Mouse (Mus musculus): Measurements from ENCODE around the gene Fmnl3. TPM values are rescaled to one million over a fixed set of nuclear protein-coding genes. Genes with fewer than 3 reads are reported as not detected.

Gene Fmnl3
- polyA plus RNA-seq, 1 experiment from 2014 or later, result 8.2 TPM

DNA sequence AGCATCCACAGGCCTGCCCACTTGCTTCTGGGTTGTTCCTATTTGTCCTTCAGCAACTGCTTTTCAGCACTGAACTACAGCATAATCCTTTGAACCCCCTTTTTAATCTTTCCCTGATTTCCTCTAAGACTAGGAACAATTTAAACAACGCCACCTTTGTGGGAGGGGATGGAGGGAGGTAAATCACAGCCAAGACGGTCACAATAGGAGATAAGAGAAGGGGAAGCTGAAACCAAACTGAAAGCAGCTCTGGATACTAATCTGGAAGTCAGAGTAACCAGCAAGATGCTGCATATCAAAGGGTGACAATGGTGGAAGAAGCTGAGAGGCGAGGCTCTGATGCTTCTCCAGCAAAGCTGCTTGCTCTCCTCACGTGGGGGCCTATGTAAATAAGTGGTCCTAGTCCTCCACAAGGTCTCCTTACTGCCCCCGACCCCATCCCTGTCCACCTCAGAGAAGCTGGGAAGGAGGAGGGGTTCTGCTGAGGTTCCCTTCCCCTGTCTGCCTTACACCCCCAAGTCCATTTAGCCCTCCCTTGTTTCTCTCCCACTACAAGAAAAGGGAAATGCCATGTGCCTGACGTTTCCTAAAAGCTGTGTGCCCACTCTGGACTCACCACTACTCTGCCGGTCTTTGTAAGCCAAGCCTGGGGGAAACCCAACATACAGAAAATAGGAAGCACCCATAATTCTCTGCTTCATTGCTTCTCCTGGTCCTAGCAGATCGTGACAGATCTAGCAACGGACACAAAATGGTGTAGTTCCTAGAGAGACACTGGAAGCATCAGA is 27.9 kb downstream of the Fmnl3 start:
- H3K4me3 ChIP-seq (ENCODE audit: inconsistent target), result no peak overlapping the region
- H3K79me2 ChIP-seq (ENCODE audit: inconsistent target), result peaks cover 66% of the 10 kb centered on the region; the same call in 1 of the 2 replicates
- WGBS (ENCODE audit: missing documents), result 19% methylated on average over 9 of the region's 9 CpGs
- H3K36me3 ChIP-seq (ENCODE audit: inconsistent target), result no peaks in the 10 kb centered on the region
- H3K27ac ChIP-seq, result peak overlapping the region; percentile 17; the same call in 1 of the 2 replicates

DNA sequence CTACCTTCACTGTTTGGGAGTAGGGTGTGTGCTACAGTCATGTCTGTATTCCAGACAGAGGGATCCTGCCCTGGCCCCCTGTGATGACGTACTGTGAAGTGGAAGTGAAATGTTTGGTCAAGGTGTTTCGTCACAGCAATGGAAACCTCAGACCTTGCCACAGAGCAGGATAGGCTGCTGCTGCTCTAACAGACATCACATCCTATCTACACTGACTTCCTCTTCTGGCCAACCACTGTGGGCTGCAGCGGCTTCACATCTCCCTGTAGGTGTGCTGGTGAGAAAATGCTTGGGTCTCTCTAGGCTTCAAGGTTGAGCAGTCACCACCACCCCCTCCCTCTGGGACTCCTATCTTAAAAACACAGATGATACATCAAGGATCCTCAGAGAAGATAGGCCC is 29.2 kb downstream of the Fmnl3 start:
- Histone ChIP-seq H3K27ac (no peak overlapping the region), H3K4me3 (ENCODE audit: inconsistent target) (no peak overlapping the region), H3K79me2 (ENCODE audit: inconsistent target) (peaks cover 60% of the 10 kb centered on the region; the same call in 1 of the 2 replicates), H3K36me3 (ENCODE audit: inconsistent target) (no peaks in the 10 kb centered on the region)
- 10% methylated on average over 3 of the region's 3 CpGs for WGBS (ENCODE audit: missing documents)

DNA sequence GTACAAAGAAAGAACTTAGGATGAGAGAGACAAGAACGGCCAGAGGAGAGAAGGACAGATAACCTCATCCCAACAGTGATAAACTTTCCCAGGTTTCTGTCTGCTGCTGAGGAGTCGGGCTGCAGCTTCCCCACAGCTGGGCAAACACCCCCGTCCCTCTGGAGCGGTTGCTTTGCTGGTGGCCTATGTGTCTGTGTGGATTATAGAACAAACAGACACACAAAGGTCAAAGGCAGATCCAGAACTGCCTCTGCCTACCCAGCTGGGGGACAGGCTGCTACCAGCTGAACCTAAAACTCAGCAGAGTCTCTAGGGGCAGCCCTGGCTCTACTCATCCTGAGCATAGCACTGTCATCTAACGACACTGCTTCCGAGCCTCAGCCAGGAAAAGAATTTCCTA is 30.6 kb downstream of the Fmnl3 start:
- H3K79me2 ChIP-seq (ENCODE audit: inconsistent target), result peaks cover 46% of the 10 kb centered on the region; the same call in 1 of the 2 replicates
- H3K4me3 ChIP-seq (ENCODE audit: inconsistent target), result no peak overlapping the region
- no peaks in the 10 kb centered on the region for H3K36me3 ChIP-seq (ENCODE audit: inconsistent target)
- 95% methylated on average over 6 of the region's 6 CpGs for WGBS (ENCODE audit: missing documents)
- no peak overlapping the region for H3K27ac ChIP-seq

- H3K36me3 ChIP-seq (ENCODE audit: inconsistent target), result no peaks in the 10 kb centered on the region
- no peak overlapping the region for H3K27ac ChIP-seq
These were observed 31.4 kb downstream of the Fmnl3 start for GRCm38 (mm10) chr15:99338916-99339315.

GRCm38 (mm10) chr15:99335801-99336320 is 34.4 kb downstream of the Fmnl3 start:
- WGBS (ENCODE audit: missing documents), result 67% methylated on average over 8 of the region's 8 CpGs
- H3K4me3 ChIP-seq (ENCODE audit: inconsistent target), result no peak overlapping the region
- H3K79me2 ChIP-seq (ENCODE audit: inconsistent target), result peaks cover 34% of the 10 kb centered on the region; the same call in 1 of the 2 replicates
- no peaks in the 10 kb centered on the region for H3K36me3 ChIP-seq (ENCODE audit: inconsistent target)
- no peak overlapping the region for H3K27ac ChIP-seq

More at GRCm38 (mm10) chr15:99338916-99339315, 31.4 kb downstream of the Fmnl3 start:
- 95% methylated on average over 2 of the region's 2 CpGs for WGBS (ENCODE audit: missing documents)
- H3K4me3 ChIP-seq (ENCODE audit: inconsistent target), result no peak overlapping the region
- H3K79me2 ChIP-seq (ENCODE audit: inconsistent target), result peaks cover 38% of the 10 kb centered on the region; the same call in 1 of the 2 replicates

DNA sequence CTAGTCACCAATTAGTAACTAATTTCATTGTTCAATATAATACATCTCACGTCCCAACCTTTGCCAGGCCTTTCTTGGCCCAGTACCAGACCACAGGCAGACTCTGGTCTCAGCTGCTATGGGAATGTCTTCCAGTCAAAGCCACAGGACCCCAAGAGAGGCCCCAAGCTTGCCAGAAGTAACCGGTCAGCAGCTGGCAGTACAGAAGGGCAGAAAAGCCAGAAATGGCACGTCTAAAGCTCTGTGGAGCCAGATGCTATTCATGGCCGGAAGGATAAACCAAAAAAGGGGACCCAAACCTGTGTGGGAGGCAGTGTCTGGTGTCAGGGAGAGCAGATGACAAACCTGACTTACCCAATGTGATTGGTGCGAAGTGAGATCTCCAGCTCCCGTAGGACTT is 35.8 kb downstream of the Fmnl3 start:
- WGBS (ENCODE audit: missing documents), result 63% methylated on average over 6 of the region's 6 CpGs
- Histone ChIP-seq H3K4me3 (ENCODE audit: inconsistent target) (no peak overlapping the region), H3K36me3 (ENCODE audit: inconsistent target) (no peaks in the 10 kb centered on the region), H3K79me2 (ENCODE audit: inconsistent target) (peaks cover 28% of the 10 kb centered on the region; the same call in 1 of the 2 replicates), H3K27ac (no peak overlapping the region)

DNA sequence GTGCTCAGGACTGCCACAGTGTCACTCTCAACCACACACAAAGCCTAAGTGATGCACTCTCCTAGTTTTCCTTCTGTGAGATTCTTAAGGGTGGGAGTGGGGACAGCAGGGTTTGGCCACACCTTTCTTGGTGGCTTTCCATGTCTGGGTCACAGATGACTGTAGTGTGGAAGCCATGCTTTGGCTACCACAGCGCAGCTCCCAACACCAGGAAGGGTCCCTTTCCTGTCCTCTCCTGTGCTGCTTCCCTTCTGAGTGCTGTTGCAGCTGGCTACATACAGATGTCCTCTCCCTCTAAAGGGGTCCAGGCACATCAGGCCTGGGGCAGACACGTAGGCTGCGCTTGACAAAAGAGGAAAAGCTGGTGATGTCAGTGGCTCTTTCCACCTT is 36.6 kb downstream of the Fmnl3 start:
- no peak overlapping the region for H3K4me3 ChIP-seq (ENCODE audit: inconsistent target)
- WGBS (ENCODE audit: missing documents), result 73% methylated on average over 3 of the region's 3 CpGs

DNA sequence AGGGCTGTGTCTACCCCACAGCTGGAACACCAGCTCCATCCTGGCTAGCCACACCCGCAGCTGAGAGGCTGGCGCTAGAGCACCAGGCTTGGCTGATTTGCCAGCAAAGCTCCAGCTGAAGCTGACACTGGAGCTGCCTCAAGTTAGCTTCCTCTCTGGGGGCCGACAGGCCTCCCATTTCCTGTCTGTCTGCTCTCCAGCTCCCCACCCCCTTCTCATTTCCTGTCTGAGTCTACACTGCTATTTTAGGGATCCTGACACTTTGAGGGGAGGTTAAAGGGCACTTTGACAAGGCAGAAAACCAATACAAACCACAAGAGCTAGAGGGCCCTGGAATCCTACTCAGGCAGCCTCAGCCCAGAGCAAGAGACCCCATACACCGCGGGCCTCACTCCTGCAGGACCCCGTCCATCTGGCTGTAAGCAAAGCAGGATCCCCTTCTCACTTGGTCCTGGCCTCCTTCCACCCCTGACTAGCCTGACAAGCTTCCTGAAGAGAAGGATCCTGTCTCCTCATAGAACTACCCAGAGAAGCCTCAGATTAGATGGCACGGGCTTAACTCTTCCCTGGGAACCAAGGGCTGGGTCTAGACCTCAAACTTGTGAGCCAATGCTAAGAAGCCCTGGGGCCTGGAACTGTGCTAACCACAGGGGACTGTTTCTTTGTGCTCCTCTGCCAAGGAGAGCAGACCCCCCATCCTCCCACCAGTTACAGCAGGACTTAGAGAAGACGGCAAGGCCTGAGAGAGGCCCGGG is 37.2 kb downstream of the Fmnl3 start:
- Histone ChIP-seq H3K36me3 (ENCODE audit: inconsistent target) (peaks cover under 1% of the 10 kb centered on the region; the same call in 1 of the 2 replicates), H3K27ac (peak overlapping the region; percentile 94), H3K79me2 (ENCODE audit: inconsistent target) (peaks cover 14% of the 10 kb centered on the region; the same call in 1 of the 2 replicates), H3K4me3 (ENCODE audit: inconsistent target) (no peak overlapping the region)
- WGBS (ENCODE audit: missing documents), result 8% methylated on average over 9 of the region's 9 CpGs

More for the DNA sequence above, 36.6 kb downstream of the Fmnl3 start:
- Histone ChIP-seq H3K79me2 (ENCODE audit: inconsistent target) (peaks cover 20% of the 10 kb centered on the region; the same call in 1 of the 2 replicates), H3K36me3 (ENCODE audit: inconsistent target) (no peaks in the 10 kb centered on the region), H3K27ac (peak overlapping the region; percentile 94)

- Histone ChIP-seq H3K36me3 (ENCODE audit: inconsistent target) (peaks cover 5% of the 10 kb centered on the region; the same call in 1 of the 2 replicates), H3K79me2 (ENCODE audit: inconsistent target) (peaks cover 4% of the 10 kb centered on the region; the same call in 1 of the 2 replicates), H3K27ac (peak overlapping the region; percentile 94), H3K4me3 (ENCODE audit: inconsistent target) (no peak overlapping the region)
These were observed 38.2 kb downstream of the Fmnl3 start for GRCm38 (mm10) chr15:99332111-99332510.

- WGBS (ENCODE audit: missing documents), result 99% methylated on average over 5 of the region's 5 CpGs
- Histone ChIP-seq H3K36me3 (ENCODE audit: inconsistent target) (peaks cover 5% of the 10 kb centered on the region; the same call in 1 of the 2 replicates), H3K27ac (peak overlapping the region; percentile 94; the same call in 1 of the 2 replicates), H3K4me3 (ENCODE audit: inconsistent target) (no peak overlapping the region), H3K79me2 (ENCODE audit: inconsistent target) (no peaks in the 10 kb centered on the region; the same call in 1 of the 2 replicates)
These were observed 38.9 kb downstream of the Fmnl3 start for GRCm38 (mm10) chr15:99331341-99331740.

- Histone ChIP-seq H3K4me3 (ENCODE audit: inconsistent target) (no peak overlapping the region), H3K36me3 (ENCODE audit: inconsistent target) (peaks cover 6% of the 10 kb centered on the region; the same call in 1 of the 2 replicates), H3K79me2 (ENCODE audit: inconsistent target) (no peaks in the 10 kb centered on the region), H3K27ac (peak overlapping the region; percentile 94)
- WGBS (ENCODE audit: missing documents), result 28% methylated on average over 2 of the region's 2 CpGs
These were observed 40.0 kb downstream of the Fmnl3 start for GRCm38 (mm10) chr15:99330324-99330723.

DNA sequence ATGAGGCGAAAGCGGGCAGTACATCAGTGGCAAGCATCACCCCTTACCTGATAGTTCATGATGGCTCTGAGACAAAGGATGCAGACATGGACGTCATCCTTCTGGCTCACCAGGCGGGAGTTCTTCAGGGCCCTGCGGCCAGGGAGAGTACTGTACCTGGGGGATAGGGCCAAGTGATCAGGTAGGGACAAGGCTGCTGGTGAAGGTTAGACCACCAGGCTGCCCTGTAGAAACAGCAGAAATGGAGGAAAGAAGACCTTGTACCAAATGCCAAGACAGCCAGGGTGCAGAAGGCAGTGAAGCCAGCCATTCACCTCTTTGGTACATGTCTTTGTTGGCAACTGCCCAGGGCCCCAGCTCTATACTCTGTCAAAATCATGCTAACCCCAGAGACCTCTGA is 42.3 kb downstream of the Fmnl3 start:
- WGBS (ENCODE audit: missing documents), result 98% methylated on average over 5 of the region's 5 CpGs
- Histone ChIP-seq H3K79me2 (ENCODE audit: inconsistent target) (no peaks in the 10 kb centered on the region), H3K36me3 (ENCODE audit: inconsistent target) (peaks cover 12% of the 10 kb centered on the region; the same call in 1 of the 2 replicates)

DNA sequence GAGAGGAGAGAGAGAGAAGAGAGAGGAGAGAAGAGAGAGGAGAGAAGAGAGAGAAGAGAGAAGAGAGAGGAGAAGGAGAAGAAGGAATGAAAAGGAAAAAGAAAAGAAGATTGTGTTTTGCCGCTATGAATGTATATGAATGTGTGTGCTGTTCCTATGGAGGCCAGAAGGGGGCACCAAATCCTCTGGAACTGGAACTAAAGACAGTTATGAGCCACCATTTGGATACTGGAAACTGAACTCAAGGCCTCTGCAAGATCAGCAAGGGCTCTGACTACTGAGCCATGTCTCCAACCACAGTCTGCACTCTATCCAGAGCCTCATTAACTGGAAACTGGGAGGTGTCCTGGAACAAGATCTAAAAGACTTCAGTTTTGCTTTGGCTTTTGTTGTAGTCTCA is 43.3 kb downstream of the Fmnl3 start:
- no peak overlapping the region for H3K4me3 ChIP-seq (ENCODE audit: inconsistent target)
- WGBS (ENCODE audit: missing documents), result 67% methylated on average over 1 of the region's 1 CpGs
- no peaks in the 10 kb centered on the region for H3K79me2 ChIP-seq (ENCODE audit: inconsistent target)
- no peak overlapping the region for H3K27ac ChIP-seq
- H3K36me3 ChIP-seq (ENCODE audit: inconsistent target), result peaks cover 20% of the 10 kb centered on the region; the same call in 1 of the 2 replicates

More for the DNA sequence above, 42.3 kb downstream of the Fmnl3 start:
- Histone ChIP-seq H3K4me3 (ENCODE audit: inconsistent target) (no peak overlapping the region), H3K27ac (no peak overlapping the region)

- Histone ChIP-seq H3K27ac (no peak overlapping the region), H3K36me3 (ENCODE audit: inconsistent target) (peaks cover 25% of the 10 kb centered on the region; the same call in 1 of the 2 replicates), H3K79me2 (ENCODE audit: inconsistent target) (no peaks in the 10 kb centered on the region), H3K4me3 (ENCODE audit: inconsistent target) (no peak overlapping the region)
- WGBS (ENCODE audit: missing documents), result 32% methylated on average over 2 of the region's 2 CpGs
These were observed 43.9 kb downstream of the Fmnl3 start for GRCm38 (mm10) chr15:99326407-99326806.

Data from macrophage (primary cell).